Mouse (Mus musculus) lung, postnatal 0 days (tissue): ENCODE data around the gene Utp6.
"Not testable (repeated sequence)": the region's sequence is repeated elsewhere in the genome, so short reads cannot be mapped to it uniquely, and the experiment has no call there.

Experiments used
- CTCF ChIP-seq: IDR thresholded peaks from 2 replicates; pipeline ENCODE4 v1.5.1; 2016; ENCODE audit warnings: antibody characterized with exemption, mild to moderate bottlenecking
- EP300 ChIP-seq: IDR thresholded peaks from 2 replicates; pipeline ENCODE4 v1.6.1; 2016; ENCODE audit warnings: antibody characterized with exemption, mild to moderate bottlenecking, control low read depth

DNA sequence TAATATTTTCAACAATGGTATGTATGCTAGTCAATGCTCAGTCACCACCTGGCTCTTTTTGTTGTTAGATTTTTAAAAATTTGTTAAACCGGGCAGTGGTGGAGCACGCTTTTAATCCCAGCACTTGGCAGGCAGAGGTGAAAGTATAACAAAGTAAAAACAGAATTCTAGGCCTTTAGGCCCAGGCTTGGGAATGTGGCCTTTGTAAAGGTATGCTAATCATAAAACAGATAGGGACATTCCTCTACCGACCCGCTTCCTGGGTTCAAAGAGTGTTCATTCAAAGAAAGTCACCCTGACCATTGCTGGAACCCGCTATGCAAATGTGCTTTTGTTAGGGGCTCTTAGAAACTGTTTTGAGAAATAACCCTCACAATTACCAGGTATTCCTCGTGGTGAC is 14.5 kb upstream of the Utp6 start:
- TF ChIP-seq EP300, CTCF: not testable (repeated sequence)
